Mouse (Mus musculus) liver, embryonic 11.5 days (tissue): Measurements from ENCODE around the gene Nfrkb. TPM values are rescaled to one million over a fixed set of nuclear protein-coding genes. Genes with fewer than 3 reads are reported as not detected.

Source experiments
- ATAC-seq: fragments of 200-750 bp; cut with Nextera tagmentation; replicated peaks from 2 replicates; pipeline ENCODE4 v1.8.0; 2017; ENCODE audit warnings: moderate number of reproducible peaks, mild to moderate bottlenecking, moderate TSS enrichment, moderate library complexity; ENCODE audit not compliant: low FRiP score
- DNase-seq: peaks from one replicate; pipeline ENCODE4 v3.0.0-alpha.2; 2017; ENCODE audit warnings: low spot score
- H3K27ac ChIP-seq: fragments of 300-500 bp; sonication (generic); 2 replicates; pipeline ENCODE4 v1.5.1; 2014; ENCODE audit warnings: mild to moderate bottlenecking, low read depth, low read length, control low read depth
- H3K27me3 ChIP-seq: fragments of 300-500 bp; sonication (generic); replicated peaks from 2 replicates; pipeline ENCODE4 v1.6.1; 2014; ENCODE audit warnings: low read length, mixed read lengths; ENCODE audit not compliant: control insufficient read depth, insufficient read depth
- H3K36me3 ChIP-seq: fragments of 300-500 bp; sonication (generic); 2 replicates; pipeline ENCODE4 v1.6.1; 2014; ENCODE audit warnings: mild to moderate bottlenecking, low read length, moderate library complexity, mixed read lengths; ENCODE audit not compliant: control insufficient read depth, insufficient read depth
- H3K4me1 ChIP-seq: fragments of 300-500 bp; sonication (generic); replicated peaks from 2 replicates; pipeline ENCODE4 v1.6.1; 2014; ENCODE audit warnings: low read length, mixed read lengths; ENCODE audit not compliant: control insufficient read depth, insufficient read depth
- H3K4me2 ChIP-seq: fragments of 300-500 bp; sonication (generic); 2 replicates; pipeline ENCODE4 v1.6.1; 2014; ENCODE audit warnings: mild to moderate bottlenecking, control low read depth, moderate library complexity
- H3K4me3 ChIP-seq: fragments of 300-500 bp; sonication (generic); 2 replicates; pipeline ENCODE4 v1.5.1; 2014; ENCODE audit warnings: low read depth, low read length, control low read depth
- H3K9ac ChIP-seq: fragments of 300-500 bp; sonication (generic); 2 replicates; pipeline ENCODE4 v1.6.1; 2014; ENCODE audit warnings: low read depth, low read length, control low read depth
- H3K9me3 ChIP-seq: fragments of 300-500 bp; sonication (generic); 2 replicates; pipeline ENCODE4 v1.6.1; 2016; ENCODE audit warnings: low read length, inconsistent platforms, mixed read lengths; ENCODE audit not compliant: control insufficient read depth
- WGBS: fragments of 180-500 bp; shearing (Covaris S2); extraction: QIAGEN DNeasy Blood & Tissue Kit; methylation state at CpG from one replicate; pipeline ENCODE4 v1.1.7; 2014; 5-methylcytosine and 5-hydroxymethylcytosine counted together
- polyA plus RNA-seq: library from polyadenylated mRNA; unstranded; fragments of >200 nt; fragmentation: Nextera tagmentation; extraction: Ambion mirVana; gene quantifications from 2 replicates; pipeline ENCODE4 v1.2.1, GENCODE M21; 2014

The Nfrkb gene
- polyA plus RNA-seq, 1 experiment from 2014 or later: 16.1 TPM

DNA sequence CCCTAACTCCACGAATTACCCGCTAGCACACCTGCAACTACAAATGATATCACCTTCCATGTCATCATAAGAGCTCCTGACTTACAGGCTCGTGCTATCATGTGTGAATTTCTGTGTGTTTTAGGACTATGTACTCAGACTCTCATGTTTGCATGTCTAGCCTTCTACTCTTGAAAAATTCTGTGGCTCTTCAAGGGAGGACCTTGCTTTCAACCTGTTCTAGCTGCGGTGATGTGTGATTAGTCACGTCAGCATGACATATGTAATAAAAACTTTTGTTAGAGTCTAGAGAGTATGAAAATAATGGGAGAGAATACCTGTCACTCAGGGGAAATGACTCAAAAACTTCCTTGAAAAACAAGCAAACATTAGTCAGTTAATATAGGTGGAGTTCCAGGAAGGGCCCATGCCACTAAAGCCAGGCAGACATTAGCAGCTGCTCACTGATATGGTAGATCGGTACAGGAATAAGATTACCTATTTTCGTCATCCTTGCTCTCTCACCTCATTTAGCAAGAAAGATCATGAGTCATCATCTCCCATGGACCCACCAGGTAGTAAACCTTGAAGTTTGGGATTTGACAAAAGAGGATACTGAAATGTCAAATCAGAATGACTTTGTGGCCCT, 63.3 kb downstream of the Nfrkb start:
- Histone ChIP-seq H3K27ac (no peak overlapping the region), H3K36me3 (no peaks in the 10 kb centered on the region), H3K9ac (no peak overlapping the region), H3K9me3 (no peaks in the 10 kb centered on the region), H3K27me3 (no peaks in the 10 kb centered on the region), H3K4me3 (no peak overlapping the region), H3K4me2 (no peak overlapping the region), H3K4me1 (no peaks in the 10 kb centered on the region)
- DNase-seq: no peak
- WGBS: 84% methylated on average over 7 of the region's 7 CpGs
- no peak for ATAC-seq

DNA sequence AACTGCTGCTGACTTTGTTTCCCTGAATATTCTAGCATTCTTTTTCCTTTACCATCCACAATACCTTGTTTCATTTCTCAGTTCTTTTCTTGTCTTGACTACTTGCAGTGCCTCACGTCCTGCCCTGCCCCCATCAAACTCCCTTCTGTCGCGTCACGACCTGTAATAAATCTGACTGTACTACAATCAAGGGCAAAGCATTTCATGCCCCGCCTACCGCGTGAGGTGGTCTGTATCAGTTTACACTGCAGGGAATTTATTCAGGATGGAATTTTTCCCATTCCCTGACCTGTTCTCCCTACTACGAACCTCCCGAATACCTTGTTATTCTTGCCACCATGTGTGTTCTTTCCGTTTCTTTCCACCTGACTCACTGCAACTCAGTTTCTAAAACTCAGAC, 66.2 kb downstream of the Nfrkb start:
- Histone ChIP-seq H3K27me3 (no peaks in the 10 kb centered on the region), H3K9me3 (no peaks in the 10 kb centered on the region), H3K4me3 (no peak overlapping the region), H3K4me2 (no peak overlapping the region), H3K4me1 (no peaks in the 10 kb centered on the region), H3K36me3 (no peaks in the 10 kb centered on the region), H3K27ac (no peak overlapping the region), H3K9ac (no peak overlapping the region)
- no peak for ATAC-seq
- 64% methylated on average over 10 of the region's 10 CpGs for WGBS
- no peak for DNase-seq

DNA sequence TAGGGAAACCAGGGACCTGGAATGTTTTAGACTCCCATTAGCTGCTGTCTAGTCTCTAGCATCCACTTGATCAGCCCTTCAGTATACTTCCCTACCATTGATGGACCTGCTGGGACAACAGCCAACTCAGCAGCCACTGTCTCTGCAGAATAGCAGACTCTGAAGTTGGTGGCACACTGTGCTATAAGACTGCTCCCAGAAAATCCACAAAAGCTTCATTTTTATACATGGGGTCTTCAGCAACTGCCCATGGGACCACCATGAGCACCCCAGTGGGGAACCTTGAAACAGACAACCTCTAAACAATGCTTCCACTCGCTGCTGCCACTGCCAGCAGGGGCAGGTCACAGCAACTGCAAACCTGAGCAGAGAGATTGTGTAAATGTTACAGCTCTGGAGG, 68.4 kb downstream of the Nfrkb start:
- DNase-seq: no peak
- 52% methylated on average over 1 of the region's 1 CpGs for WGBS
- no peak for ATAC-seq

DNA sequence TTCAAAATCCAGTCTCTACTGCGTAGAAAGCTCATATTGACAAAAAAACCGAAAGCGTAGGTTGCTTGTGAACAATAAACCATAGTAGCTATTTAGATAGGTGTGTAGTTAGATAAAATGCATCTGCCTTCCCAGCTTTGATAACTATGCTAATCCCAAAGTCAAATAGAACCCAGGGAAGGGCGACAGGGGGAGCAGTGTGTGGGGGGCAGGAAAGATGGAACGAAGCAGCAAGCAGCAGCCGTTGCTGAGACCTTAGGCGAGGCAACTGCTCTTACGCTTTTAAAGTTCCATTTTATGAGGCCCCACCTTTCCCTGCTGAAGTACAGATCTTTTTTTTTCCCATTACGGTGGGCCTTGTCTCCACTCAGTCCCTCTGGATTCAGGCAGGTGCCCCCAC, 77.2 kb downstream of the Nfrkb start:
- Histone ChIP-seq H3K9ac (no peak overlapping the region), H3K27me3 (peaks cover 33% of the 10 kb centered on the region), H3K36me3 (no peaks in the 10 kb centered on the region), H3K4me1 (0 out of 2 replicates have a peak, but pooled peaks cover 3% of the 10 kb centered on the region), H3K4me2 (no peak overlapping the region), H3K9me3 (no peaks in the 10 kb centered on the region), H3K27ac (no peak overlapping the region), H3K4me3 (no peak overlapping the region)
- DNase-seq: no peak
- no peak for ATAC-seq
- 43% methylated on average over 9 of the region's 9 CpGs for whole genome bisulfite sequencing

More for the DNA sequence above, 68.4 kb downstream of the Nfrkb start:
- Histone ChIP-seq H3K9me3 (no peaks in the 10 kb centered on the region), H3K4me3 (no peak overlapping the region), H3K27me3 (no peaks in the 10 kb centered on the region), H3K27ac (no peak overlapping the region), H3K9ac (no peak overlapping the region), H3K36me3 (no peaks in the 10 kb centered on the region), H3K4me1 (no peaks in the 10 kb centered on the region), H3K4me2 (no peak overlapping the region)

DNA sequence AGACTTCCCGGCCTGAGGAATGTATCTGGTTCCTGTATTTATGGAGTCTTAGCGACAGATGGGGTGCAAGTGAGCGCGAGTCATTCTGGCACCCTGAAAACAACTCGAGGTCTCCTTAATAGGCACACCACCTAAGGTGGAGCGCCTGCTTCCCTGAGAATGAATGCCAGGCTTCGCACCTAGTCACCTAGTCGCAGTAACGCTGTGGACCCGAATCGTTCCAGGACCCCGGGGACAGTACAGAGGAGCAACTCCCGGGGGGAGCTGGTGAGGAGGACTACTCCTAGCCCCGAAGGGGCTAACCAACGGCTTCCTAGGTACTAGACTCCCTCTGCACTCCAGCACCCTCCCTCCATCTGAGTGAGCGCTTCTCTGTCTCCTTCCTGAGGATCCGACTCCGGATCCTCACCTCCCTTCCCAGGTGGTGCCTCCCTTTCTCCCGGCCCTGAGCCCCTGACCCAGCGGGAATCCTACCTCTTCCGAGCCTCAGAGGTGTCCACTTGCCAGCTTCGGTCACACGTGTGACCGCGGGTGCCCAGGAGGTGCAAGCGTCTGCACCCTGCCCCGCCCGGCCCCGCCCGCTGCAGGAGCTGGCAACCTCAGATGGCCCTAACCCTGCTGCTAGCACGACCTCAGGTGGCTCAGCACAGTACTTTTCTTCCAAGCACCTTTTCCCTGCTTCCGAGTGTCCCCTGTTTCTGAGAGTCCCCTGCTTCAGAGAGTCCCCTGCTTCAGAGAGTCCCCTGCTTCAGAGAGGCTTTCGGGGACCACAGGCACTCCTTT, 77.9 kb downstream of the Nfrkb start, which contains the start of gene Tmem45b:
Gene Tmem45b, minus strand, starts transcription at position 771 of the 783 bp plus-strand sequence.
- H3K9ac ChIP-seq: no peak within 1 kb of the TSS
- no peaks in the 10 kb centered on the region for H3K9me3 ChIP-seq
- no peak for ATAC-seq
- peak within 1 kb of the TSS; percentile 43 for H3K4me2 ChIP-seq
- H3K4me1 ChIP-seq: 0 out of 2 replicates have a peak, but pooled peaks cover 3% of the 10 kb centered on the region
- H3K27ac ChIP-seq: no peak within 1 kb of the TSS
- H3K36me3 ChIP-seq: no peaks in the 10 kb centered on the region
- H3K4me3 ChIP-seq: no peak within 1 kb of the TSS
- WGBS: 9% methylated on average over 33 of the region's 33 CpGs
- no peak for DNase-seq
- peaks cover 33% of the 10 kb centered on the region for H3K27me3 ChIP-seq

Other genes starting within 250 kb of the Nfrkb start
- gene Aplp2, start 174.4 kb upstream of the Nfrkb start, polyA plus RNA-seq: 256 and 297 TPM in 2 replicates
- 5.7 and 6.5 TPM in 2 replicates for gene Prdm10, start 105.7 kb upstream of the Nfrkb start, polyA plus RNA-seq
- gene Tmem45b, start 78.3 kb downstream of the Nfrkb start, polyA plus RNA-seq: not detected in 2 replicates